Mouse (Mus musculus) embryonic facial prominence, embryonic 11.5 days (tissue): ENCODE data around the gene Proser2. TPM values are rescaled to one million over a fixed set of nuclear protein-coding genes. Genes with fewer than 3 reads are reported as not detected.
A peak's percentile ranks its signal among the peaks of the same experiment; 100 is the strongest.
"Not testable (repeated sequence)": the region's sequence is repeated elsewhere in the genome, so short reads cannot be mapped to it uniquely, and the experiment has no call there.

Experiments
- ATAC-seq: fragments of 200-750 bp; cut with Nextera tagmentation; replicated peaks from 2 replicates; pipeline ENCODE4 v1.8.0; 2017; ENCODE audit warnings: low read depth; ENCODE audit not compliant: insufficient number of reproducible peaks, low FRiP score, low TSS enrichment
- DNase-seq: peaks from one replicate; pipeline ENCODE4 v3.0.0-alpha.2; 2015; ENCODE audit warnings: low spot score
- H3K27ac ChIP-seq: fragments of 300-500 bp; sonication (generic); replicated peaks from 2 replicates; pipeline ENCODE4 v1.5.1; 2014; ENCODE audit warnings: mild to moderate bottlenecking, low read depth, low read length, control low read depth
- H3K27me3 ChIP-seq: fragments of 300-500 bp; sonication (generic); 2 replicates; pipeline ENCODE4 v1.6.1; 2014; ENCODE audit warnings: mild to moderate bottlenecking, low read length, moderate library complexity, mixed read lengths; ENCODE audit not compliant: control insufficient read depth, insufficient read depth
- H3K36me3 ChIP-seq: fragments of 300-500 bp; sonication (generic); replicated peaks from 2 replicates; pipeline ENCODE4 v1.6.1; 2014; ENCODE audit warnings: low read depth, mild to moderate bottlenecking, low read length, moderate library complexity, mixed read lengths; ENCODE audit not compliant: control insufficient read depth, insufficient read depth
- H3K4me1 ChIP-seq: fragments of 300-500 bp; sonication (generic); 2 replicates; pipeline ENCODE4 v1.6.1; 2014; ENCODE audit warnings: low read length, mixed read lengths; ENCODE audit not compliant: control insufficient read depth, insufficient read depth
- H3K4me2 ChIP-seq: fragments of 300-500 bp; sonication (generic); 2 replicates; pipeline ENCODE4 v1.6.1; 2014; ENCODE audit warnings: low read depth, mild to moderate bottlenecking, control low read depth, low read length, moderate library complexity
- H3K4me3 ChIP-seq: fragments of 300-500 bp; sonication (generic); 2 replicates; pipeline ENCODE4 v1.5.1; 2014; ENCODE audit warnings: low read depth, low read length, control low read depth
- H3K9ac ChIP-seq: fragments of 300-500 bp; sonication (generic); replicated peaks from 2 replicates; pipeline ENCODE4 v1.6.1; 2014; ENCODE audit warnings: mild to moderate bottlenecking, control low read depth, low read length
- H3K9me3 ChIP-seq: fragments of 300-500 bp; sonication (generic); replicated peaks from 2 replicates; pipeline ENCODE4 v1.6.1; 2016; ENCODE audit warnings: mild to moderate bottlenecking, low read length, inconsistent platforms, mixed read lengths; ENCODE audit not compliant: control insufficient read depth
- WGBS: fragments of 180-500 bp; shearing (Covaris S2); extraction: QIAGEN DNeasy Blood & Tissue Kit; methylation state at CpG from one replicate; pipeline ENCODE4 v1.1.7; 2014; 5-methylcytosine and 5-hydroxymethylcytosine counted together
- polyA plus RNA-seq: library from polyadenylated mRNA; unstranded; fragments of >200 nt; fragmentation: Nextera tagmentation; extraction: Ambion mirVana; gene quantifications from 2 replicates; pipeline ENCODE4 v1.2.1, GENCODE M21; 2014

The Proser2 gene
- polyA plus RNA-seq, 1 experiment from 2014 or later = 2.3 TPM

DNA sequence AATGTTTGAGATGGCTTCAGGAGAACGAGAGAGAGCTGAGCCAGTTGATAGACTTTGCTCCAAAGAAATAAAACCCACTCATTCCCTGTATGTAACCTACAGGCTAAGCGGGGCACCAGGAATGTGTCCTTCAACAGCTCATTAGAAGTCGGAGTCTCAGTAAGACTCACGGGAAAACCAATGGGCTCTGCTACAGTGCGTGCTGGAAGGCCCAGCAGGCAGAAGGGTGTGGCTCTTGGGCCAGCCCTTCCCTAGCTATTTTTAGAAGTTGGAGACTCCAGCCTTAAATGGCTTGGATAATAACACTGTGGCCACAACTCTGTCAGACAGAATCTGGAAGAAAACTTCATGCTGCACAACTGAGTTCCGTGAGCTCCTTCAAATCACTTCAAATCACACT lies 31.1 kb downstream of the Proser2 start:
- no peak for ATAC-seq
- Histone ChIP-seq H3K36me3 (no peaks in the 10 kb centered on the region), H3K27ac (no peak overlapping the region), H3K9ac (no peak overlapping the region), H3K9me3 (no peaks in the 10 kb centered on the region), H3K4me1 (no peaks in the 10 kb centered on the region; the same call in 1 of the 2 replicates), H3K4me2 (no peak overlapping the region), H3K4me3 (no peak overlapping the region), H3K27me3 (peaks cover 5% of the 10 kb centered on the region; the same call in 1 of the 2 replicates)
- 31% methylated on average over 6 of the region's 6 CpGs for WGBS
- peak; percentile 21 for DNase-seq

DNA sequence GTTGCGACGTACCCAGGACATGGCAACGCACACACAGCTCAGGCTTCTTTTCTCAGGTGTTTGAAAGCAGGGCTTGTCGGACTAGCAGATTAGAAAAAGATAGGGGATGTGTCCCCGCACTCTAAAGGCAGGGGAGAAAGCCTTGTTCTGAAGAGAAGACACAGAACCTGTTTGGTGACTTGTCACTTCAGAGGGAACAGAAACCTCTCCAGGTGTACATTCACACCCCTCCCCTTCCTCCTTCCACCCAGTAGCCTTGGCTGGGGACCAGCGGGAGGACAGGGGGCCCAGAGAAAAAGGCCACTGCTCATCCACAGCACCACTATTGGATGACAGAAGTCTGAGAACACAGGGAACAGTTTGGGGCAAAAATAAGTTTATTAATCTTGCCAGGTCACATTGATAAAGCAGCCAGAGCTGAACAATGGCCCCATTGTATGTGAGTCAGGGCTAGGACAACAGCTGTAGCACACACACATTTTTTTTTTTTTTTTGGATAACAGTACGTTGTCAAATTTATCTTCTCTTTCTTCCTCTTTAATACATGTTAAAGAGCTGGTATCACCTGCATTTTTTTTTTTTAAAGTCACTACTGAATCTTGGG lies 32.8 kb downstream of the Proser2 start:
- Histone ChIP-seq H3K4me1 (no peaks in the 10 kb centered on the region; the same call in 1 of the 2 replicates), H3K27me3 (peaks cover 5% of the 10 kb centered on the region; the same call in 1 of the 2 replicates), H3K4me3 (no peak overlapping the region), H3K9me3 (no peaks in the 10 kb centered on the region), H3K36me3 (no peaks in the 10 kb centered on the region), H3K4me2 (no peak overlapping the region), H3K27ac (no peak overlapping the region), H3K9ac (no peak overlapping the region)
- DNase-seq (no peak), ATAC-seq (no peak)
- 67% methylated on average over 7 of the region's 7 CpGs for WGBS

DNA sequence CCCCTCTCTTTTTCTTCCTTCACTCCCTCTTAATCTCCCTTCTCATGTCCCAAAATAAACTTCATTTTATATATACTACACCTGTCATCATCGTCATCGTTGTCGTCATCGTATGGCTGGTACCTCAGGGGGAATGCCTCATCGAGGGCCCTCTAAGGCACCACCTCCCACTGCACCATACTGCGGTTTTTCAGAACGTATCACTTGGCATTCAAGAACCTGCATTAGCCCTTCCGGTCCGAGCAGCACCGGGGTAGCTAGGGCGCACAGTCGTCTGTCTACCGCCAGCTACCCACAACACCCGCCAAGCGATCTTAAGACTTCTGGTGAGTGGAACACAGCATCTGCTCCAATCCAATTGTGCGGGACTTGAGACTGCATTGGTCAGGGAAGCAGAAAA lies 40.1 kb downstream of the Proser2 start:
- not testable (repeated sequence) for H3K27ac ChIP-seq, H3K36me3 ChIP-seq, ATAC-seq, H3K4me1 ChIP-seq, H3K27me3 ChIP-seq, H3K9me3 ChIP-seq, DNase-seq, H3K4me2 ChIP-seq, H3K4me3 ChIP-seq, H3K9ac ChIP-seq
- 81% methylated on average over 16 of the region's 16 CpGs for WGBS

DNA sequence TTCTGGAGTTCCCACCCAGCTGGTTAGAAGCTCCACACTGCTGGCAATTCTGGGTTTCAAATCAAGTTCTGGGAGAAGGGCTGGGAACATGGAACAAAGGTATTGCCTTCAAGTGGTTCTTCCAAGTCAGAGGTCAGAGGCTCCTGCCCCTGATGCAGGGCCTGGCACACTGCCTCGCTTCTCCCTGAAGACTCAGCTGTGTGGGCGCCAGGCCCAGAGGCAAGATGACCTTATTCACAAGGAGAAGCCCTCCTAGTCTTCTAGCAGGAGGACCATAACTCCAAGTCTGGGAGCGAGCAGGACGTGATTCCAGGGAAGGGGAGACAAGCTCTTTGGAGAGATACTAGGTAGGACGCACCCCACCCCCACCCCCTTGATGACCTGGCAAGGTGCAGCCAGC lies 42.9 kb downstream of the Proser2 start:
- 94% methylated on average over 5 of the region's 5 CpGs for WGBS
- ATAC-seq = no peak

DNA sequence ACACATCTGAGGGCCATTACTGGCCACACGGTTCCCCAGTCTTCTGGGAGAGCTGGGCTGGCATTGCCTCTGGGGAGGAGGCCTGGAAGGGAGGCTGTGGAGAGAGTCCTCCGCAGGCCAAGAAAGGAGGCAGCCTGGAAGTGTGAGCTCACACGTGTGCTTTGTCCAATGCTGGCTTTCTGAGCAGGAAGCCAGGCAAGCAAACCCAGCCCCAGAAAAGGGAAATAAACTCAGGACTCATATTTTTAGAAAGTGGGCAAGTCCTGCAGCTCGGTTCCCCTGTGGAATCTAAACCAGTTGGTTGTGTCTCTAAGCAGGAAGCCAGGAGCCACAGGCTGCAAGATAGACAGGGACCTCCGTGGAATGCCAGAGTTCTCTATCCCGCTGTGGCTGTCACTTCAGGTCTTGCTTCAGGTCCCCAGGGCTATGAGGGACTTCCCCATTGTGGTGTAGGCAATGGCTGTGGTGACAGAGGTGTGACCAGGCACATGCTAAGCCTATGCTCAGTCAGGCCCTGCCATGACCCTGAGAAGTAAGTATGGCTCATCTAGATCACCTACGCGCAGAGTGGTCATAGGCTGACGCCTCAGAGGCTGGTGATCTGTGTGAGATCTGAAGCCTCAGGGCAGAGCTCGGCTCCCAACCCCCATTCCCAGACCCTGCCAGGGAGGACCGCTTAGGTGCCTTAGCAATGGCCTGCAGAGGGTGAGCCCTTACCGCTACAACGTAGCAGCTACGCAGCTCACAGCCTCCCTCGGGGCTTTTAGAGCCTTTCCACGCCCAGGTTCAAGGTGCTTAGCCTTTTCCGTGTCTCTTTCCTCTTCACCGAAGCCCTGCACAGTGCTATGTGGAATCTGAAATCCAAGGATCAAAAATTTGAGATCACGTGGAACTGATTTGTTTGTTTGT lies 44.1 kb downstream of the Proser2 start:
- H3K4me2 ChIP-seq = no peak overlapping the region
- H3K27ac ChIP-seq = no peak overlapping the region
- H3K9ac ChIP-seq = no peak overlapping the region
- no peaks in the 10 kb centered on the region for H3K36me3 ChIP-seq
- H3K27me3 ChIP-seq = no peaks in the 10 kb centered on the region
- no peaks in the 10 kb centered on the region for H3K9me3 ChIP-seq
- no peaks in the 10 kb centered on the region for H3K4me1 ChIP-seq
- no peak for DNase-seq
- no peak overlapping the region for H3K4me3 ChIP-seq
- WGBS = 64% methylated on average over 19 of the region's 19 CpGs
- ATAC-seq = no peak

More for the DNA sequence above, 42.9 kb downstream of the Proser2 start:
- Histone ChIP-seq H3K27ac (no peak overlapping the region), H3K4me2 (no peak overlapping the region), H3K9ac (no peak overlapping the region), H3K4me3 (no peak overlapping the region), H3K36me3 (no peaks in the 10 kb centered on the region), H3K9me3 (no peaks in the 10 kb centered on the region), H3K27me3 (no peaks in the 10 kb centered on the region), H3K4me1 (no peaks in the 10 kb centered on the region)
- DNase-seq = no peak

DNA sequence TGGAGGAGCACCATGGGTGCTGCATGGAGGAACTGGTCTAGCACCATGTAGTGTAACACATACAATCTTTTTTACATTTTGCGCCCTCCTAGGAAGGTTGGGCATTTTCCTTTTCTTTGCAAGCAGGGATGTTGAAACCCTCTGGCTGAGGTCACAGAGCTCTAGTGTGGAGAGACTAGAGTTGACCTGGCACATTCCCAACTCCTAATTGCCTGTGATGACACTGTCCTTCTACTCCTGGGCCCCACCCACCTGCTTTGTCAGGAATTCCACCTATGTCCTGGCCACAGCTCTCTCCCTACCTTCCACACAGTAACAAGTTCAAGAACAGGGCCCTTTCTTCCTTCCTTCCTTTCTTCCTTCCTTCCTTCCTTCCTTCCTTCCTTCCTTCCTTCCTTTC lies 46.3 kb downstream of the Proser2 start:
- no peaks in the 10 kb centered on the region for H3K9me3 ChIP-seq
- no peak overlapping the region for H3K4me3 ChIP-seq
- H3K36me3 ChIP-seq = no peaks in the 10 kb centered on the region
- DNase-seq = no peak
- H3K27ac ChIP-seq = no peak overlapping the region
- WGBS = 95% methylated on average over 1 of the region's 1 CpGs
- ATAC-seq = no peak
- no peaks in the 10 kb centered on the region for H3K27me3 ChIP-seq
- no peaks in the 10 kb centered on the region for H3K4me1 ChIP-seq
- no peak overlapping the region for H3K4me2 ChIP-seq
- H3K9ac ChIP-seq = no peak overlapping the region

DNA sequence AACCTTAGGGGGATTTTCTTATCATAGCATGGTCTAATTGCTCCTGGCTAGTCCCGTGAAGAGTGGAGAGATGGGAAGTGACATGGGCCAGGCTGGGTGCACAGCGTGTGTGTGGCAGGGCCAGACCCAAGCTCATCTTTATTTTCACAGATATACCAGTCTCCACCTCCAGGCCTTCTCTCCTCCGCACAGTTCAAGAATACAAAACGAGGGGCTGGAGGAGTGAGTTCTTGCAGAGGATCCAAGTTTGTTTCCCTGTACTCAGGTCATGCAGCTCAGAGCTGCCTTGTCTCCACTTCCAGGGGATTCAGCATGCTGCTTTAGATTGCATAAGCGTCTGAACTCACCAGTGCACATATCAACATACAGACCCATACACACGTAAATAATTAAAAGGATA lies 47.4 kb downstream of the Proser2 start:
- no peak overlapping the region for H3K4me3 ChIP-seq
- H3K9ac ChIP-seq = no peak overlapping the region
- no peaks in the 10 kb centered on the region for H3K27me3 ChIP-seq
- ATAC-seq = no peak
- H3K4me2 ChIP-seq = no peak overlapping the region
- no peaks in the 10 kb centered on the region for H3K36me3 ChIP-seq
- no peaks in the 10 kb centered on the region for H3K9me3 ChIP-seq
- H3K27ac ChIP-seq = no peak overlapping the region
- 86% methylated on average over 6 of the region's 6 CpGs for WGBS
- no peak for DNase-seq
- H3K4me1 ChIP-seq = no peaks in the 10 kb centered on the region

DNA sequence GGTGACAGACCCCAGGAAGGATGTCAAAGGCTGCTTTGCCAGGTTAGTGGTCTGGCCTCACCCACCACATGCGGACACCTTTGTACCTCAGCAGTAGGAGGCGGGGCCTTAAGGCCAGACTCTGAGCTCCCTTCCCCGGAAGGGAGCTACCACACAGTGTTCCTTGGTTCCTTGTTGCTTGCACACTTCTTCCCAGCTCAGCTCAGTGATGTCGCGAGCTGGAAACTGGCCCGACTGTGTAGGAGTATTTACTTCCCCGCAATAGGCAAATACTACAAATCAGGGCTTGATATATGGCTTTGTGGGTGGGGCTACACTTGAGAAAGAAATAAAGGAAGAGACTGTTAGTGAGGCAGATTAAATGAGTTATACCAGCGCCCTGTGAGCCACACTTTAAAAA lies 48.9 kb downstream of the Proser2 start:
- DNase-seq (no peak), ATAC-seq (no peak)
- no peak overlapping the region for H3K4me3 ChIP-seq
- WGBS = 71% methylated on average over 8 of the region's 8 CpGs
- no peaks in the 10 kb centered on the region for H3K4me1 ChIP-seq
- H3K36me3 ChIP-seq = no peaks in the 10 kb centered on the region
- H3K27ac ChIP-seq = no peak overlapping the region
- H3K9me3 ChIP-seq = no peaks in the 10 kb centered on the region
- no peak overlapping the region for H3K4me2 ChIP-seq
- H3K9ac ChIP-seq = no peak overlapping the region
- no peaks in the 10 kb centered on the region for H3K27me3 ChIP-seq
